Mouse (Mus musculus) lung, adult 2 months (tissue): ENCODE data around the gene Olfr524.

ENCODE experiments used
- CTCF ChIP-seq: fragments of 200-500 bp; IDR thresholded peaks from 2 replicates; pipeline ENCODE4 v1.5.1; 2011; ENCODE audit warnings: mild to moderate bottlenecking, low read length, control low read depth; ENCODE audit not compliant: insufficient read depth
- POLR2A ChIP-seq: fragments of 200-500 bp; IDR thresholded peaks from 2 replicates; pipeline ENCODE4 v1.6.1; 2011; ENCODE audit warnings: low read depth, mild to moderate bottlenecking, control low read depth, low read length, borderline replicate concordance; ENCODE audit errors: extremely low read depth

GRCm38 (mm10) chr7:140224209-140224608, 18.4 kb upstream of the Olfr524 start:
- TF ChIP-seq CTCF (no peak), POLR2A (no peak)
